Mouse (Mus musculus) intestine, embryonic 14.5 days (tissue): ENCODE results near the gene Dffa. TPM values are rescaled to one million over a fixed set of nuclear protein-coding genes. Genes with fewer than 3 reads are reported as not detected.
"Not testable (repeated sequence)": the region's sequence is repeated elsewhere in the genome, so short reads cannot be mapped to it uniquely, and the experiment has no call there.

Experiments
- ATAC-seq: fragments of 200-750 bp; cut with Nextera tagmentation; replicated peaks from 2 replicates; pipeline ENCODE4 v1.8.0; 2017; ENCODE audit warnings: low read depth, moderate number of reproducible peaks, moderate TSS enrichment, moderate library complexity; ENCODE audit not compliant: low FRiP score, low TSS enrichment
- DNase-seq: peaks from one replicate; pipeline ENCODE4 v3.0.0-alpha.2; 2018; ENCODE audit warnings: low spot score
- H3K27ac ChIP-seq: fragments of 300-500 bp; sonication (generic); 2 replicates; pipeline ENCODE4 v1.5.1; 2014; ENCODE audit warnings: low read depth, mild to moderate bottlenecking, control low read depth
- H3K27me3 ChIP-seq: fragments of 300-500 bp; sonication (generic); replicated peaks from 2 replicates; pipeline ENCODE4 v1.6.1; 2014; ENCODE audit warnings: low read length, control low read depth; ENCODE audit not compliant: control insufficient read depth, insufficient read depth
- H3K36me3 ChIP-seq: fragments of 300-500 bp; sonication (generic); 2 replicates; pipeline ENCODE4 v1.6.1; 2014; ENCODE audit warnings: low read length, control low read depth; ENCODE audit not compliant: control insufficient read depth, insufficient read depth
- H3K4me1 ChIP-seq: fragments of 300-500 bp; sonication (generic); replicated peaks from 2 replicates; pipeline ENCODE4 v1.6.1; 2014; ENCODE audit warnings: low read length, control low read depth, mixed read lengths; ENCODE audit not compliant: control insufficient read depth, insufficient read depth
- H3K4me2 ChIP-seq: fragments of 300-500 bp; sonication (generic); 2 replicates; pipeline ENCODE4 v1.6.1; 2014; ENCODE audit warnings: low read length
- H3K4me3 ChIP-seq: fragments of 300-500 bp; sonication (generic); 2 replicates; pipeline ENCODE4 v1.5.1; 2014; ENCODE audit warnings: low read depth, low read length, control low read depth, mixed read lengths
- H3K9ac ChIP-seq: fragments of 300-500 bp; sonication (generic); 2 replicates; pipeline ENCODE4 v1.6.1; 2014; ENCODE audit warnings: mild to moderate bottlenecking, low read length
- H3K9me3 ChIP-seq: fragments of 300-500 bp; sonication (generic); 2 replicates; pipeline ENCODE4 v1.6.1; 2016; ENCODE audit warnings: low read length, control low read depth; ENCODE audit not compliant: control insufficient read depth
- WGBS: fragments of 180-500 bp; shearing (Covaris S2); extraction: QIAGEN DNeasy Blood & Tissue Kit; methylation state at CpG from one replicate; pipeline ENCODE4 v1.1.7; 2014; 5-methylcytosine and 5-hydroxymethylcytosine counted together
- polyA plus RNA-seq: library from polyadenylated mRNA; unstranded; fragments of >200 nt; fragmentation: Nextera tagmentation; extraction: Ambion mirVana; gene quantifications from 2 replicates; pipeline ENCODE4 v1.2.1, GENCODE M21; 2014

Gene Dffa
- polyA plus RNA-seq, 1 experiment from 2014 or later, result 37.4 TPM

- Histone ChIP-seq H3K9me3 (no peaks in the 10 kb centered on the region), H3K27ac (no peak overlapping the region), H3K9ac (no peak overlapping the region), H3K4me3 (no peak overlapping the region), H3K36me3 (0 out of 2 replicates have a peak, but pooled peaks cover 2% of the 10 kb centered on the region), H3K27me3 (no peaks in the 10 kb centered on the region), H3K4me1 (peaks cover 3% of the 10 kb centered on the region; the same call in 1 of the 2 replicates), H3K4me2 (no peak overlapping the region)
- DNase-seq, result no peak
- ATAC-seq, result no peak
- WGBS, result 86% methylated on average over 8 of the region's 8 CpGs
Observed at GRCm38 (mm10) chr4:149080111-149080510, 23.8 kb upstream of the Dffa start.

- WGBS, result 82% methylated on average over 17 of the region's 17 CpGs
- no peak for ATAC-seq
Observed at GRCm38 (mm10) chr4:149081528-149081927, 22.4 kb upstream of the Dffa start.

GRCm38 (mm10) chr4:149085381-149085780 lies 18.6 kb upstream of the Dffa start:
- H3K27ac ChIP-seq, result no peak overlapping the region
- H3K9ac ChIP-seq, result no peak overlapping the region
- H3K9me3 ChIP-seq, result no peaks in the 10 kb centered on the region
- H3K27me3 ChIP-seq, result no peaks in the 10 kb centered on the region
- no peaks in the 10 kb centered on the region for H3K36me3 ChIP-seq
- DNase-seq (no peak), ATAC-seq (no peak)
- no peak overlapping the region for H3K4me3 ChIP-seq
- H3K4me1 ChIP-seq, result peaks cover 3% of the 10 kb centered on the region; the same call in 1 of the 2 replicates
- H3K4me2 ChIP-seq, result no peak overlapping the region
- 67% methylated on average over 5 of the region's 5 CpGs for WGBS

More at GRCm38 (mm10) chr4:149081528-149081927, 22.4 kb upstream of the Dffa start:
- Histone ChIP-seq H3K9me3 (no peaks in the 10 kb centered on the region), H3K27ac (no peak overlapping the region), H3K9ac (no peak overlapping the region), H3K27me3 (no peaks in the 10 kb centered on the region), H3K4me3 (no peak overlapping the region), H3K36me3 (no peaks in the 10 kb centered on the region), H3K4me1 (peaks cover 3% of the 10 kb centered on the region; the same call in 1 of the 2 replicates), H3K4me2 (no peak overlapping the region)
- DNase-seq, result no peak

GRCm38 (mm10) chr4:149091364-149091763 lies 12.6 kb upstream of the Dffa start:
- Histone ChIP-seq H3K9me3 (no peaks in the 10 kb centered on the region), H3K4me2 (no peak overlapping the region), H3K4me3 (no peak overlapping the region), H3K4me1 (no peaks in the 10 kb centered on the region), H3K9ac (no peak overlapping the region), H3K27me3 (no peaks in the 10 kb centered on the region), H3K27ac (no peak overlapping the region), H3K36me3 (peaks cover 11% of the 10 kb centered on the region; the same call in 1 of the 2 replicates)
- 91% methylated on average over 8 of the region's 8 CpGs for WGBS
- DNase-seq, result no peak
- ATAC-seq, result no peak

GRCm38 (mm10) chr4:149097956-149098355 lies 6.0 kb upstream of the Dffa start:
- WGBS, result 79% methylated on average over 3 of the region's 3 CpGs
- Histone ChIP-seq H3K4me3 (peak overlapping the region; percentile 92), H3K4me1 (peaks cover 14% of the 10 kb centered on the region), H3K4me2 (peak overlapping the region; percentile 98), H3K27me3 (no peaks in the 10 kb centered on the region), H3K36me3 (peaks cover 9% of the 10 kb centered on the region; the same call in 1 of the 2 replicates), H3K9ac (no peak overlapping the region), H3K9me3 (no peaks in the 10 kb centered on the region), H3K27ac (no peak overlapping the region)
- DNase-seq (no peak), ATAC-seq (no peak)

GRCm38 (mm10) chr4:149098571-149098970 lies 5.4 kb upstream of the Dffa start:
- no peaks in the 10 kb centered on the region for H3K27me3 ChIP-seq
- no peak for ATAC-seq
- H3K4me2 ChIP-seq, result peak overlapping the region; percentile 98
- DNase-seq, result no peak
- H3K9me3 ChIP-seq, result no peaks in the 10 kb centered on the region
- H3K9ac ChIP-seq, result peak overlapping the region; percentile 78
- 9% methylated on average over 11 of the region's 11 CpGs for WGBS
- peaks cover 14% of the 10 kb centered on the region for H3K4me1 ChIP-seq
- peak overlapping the region; percentile 92 for H3K4me3 ChIP-seq
- no peak overlapping the region for H3K27ac ChIP-seq
- H3K36me3 ChIP-seq, result 0 out of 2 replicates have a peak, but pooled peaks cover 4% of the 10 kb centered on the region

- Histone ChIP-seq H3K27me3 (no peaks in the 10 kb centered on the region), H3K4me3 (peak within 1 kb of the TSS; percentile 92), H3K9me3 (no peaks in the 10 kb centered on the region), H3K4me2 (peak within 1 kb of the TSS; percentile 98), H3K4me1 (peaks cover 15% of the 10 kb centered on the region), H3K36me3 (no peaks in the 10 kb centered on the region), H3K27ac (peak within 1 kb of the TSS; percentile 25; the same call in 1 of the 2 replicates), H3K9ac (peak within 1 kb of the TSS; percentile 78)
- under 1% methylated on average over 49 of the region's 50 CpGs for WGBS
- DNase-seq (peak; percentile 92), ATAC-seq (peak; percentile 81)
Observed at GRCm38 (mm10) chr4:149099369-149100017, 4.5 kb upstream of the Dffa start, which contains the start of gene Pex14. TSS of gene Pex14 (minus strand) at chr4:149099876.

GRCm38 (mm10) chr4:149100449-149100848 lies 3.5 kb upstream of the Dffa start:
- not testable (repeated sequence) for H3K4me3 ChIP-seq

GRCm38 (mm10) chr4:149101456-149101855 lies 2.5 kb upstream of the Dffa start:
- H3K4me2 ChIP-seq, result no peak overlapping the region
- ATAC-seq (no peak), DNase-seq (no peak)
- peaks cover 4% of the 10 kb centered on the region; the same call in 1 of the 2 replicates for H3K36me3 ChIP-seq
- WGBS, result 83% methylated on average over 3 of the region's 3 CpGs
- H3K4me3 ChIP-seq, result no peak overlapping the region
- no peak overlapping the region for H3K9ac ChIP-seq
- H3K4me1 ChIP-seq, result peaks cover 20% of the 10 kb centered on the region
- H3K27ac ChIP-seq, result no peak overlapping the region
- no peaks in the 10 kb centered on the region for H3K9me3 ChIP-seq
- no peaks in the 10 kb centered on the region for H3K27me3 ChIP-seq

More at GRCm38 (mm10) chr4:149100449-149100848, 3.5 kb upstream of the Dffa start:
- not testable (repeated sequence) for ATAC-seq, H3K9me3 ChIP-seq, DNase-seq, H3K9ac ChIP-seq, H3K36me3 ChIP-seq, H3K4me2 ChIP-seq, H3K27ac ChIP-seq, H3K27me3 ChIP-seq
- peaks cover 20% of the 10 kb centered on the region for H3K4me1 ChIP-seq
- 88% methylated on average over 12 of the region's 12 CpGs for WGBS
